Mouse (Mus musculus) frontal cortex, adult 2 months (tissue): ENCODE data around the gene Mcoln2. TPM values are rescaled to one million over a fixed set of nuclear protein-coding genes. Genes with fewer than 3 reads are reported as not detected.
"Not testable (repeated sequence)": the region's sequence is repeated elsewhere in the genome, so short reads cannot be mapped to it uniquely, and the experiment has no call there.

Experiments
- DNase-seq, 2 experiments: peaks; one replicate each; pipeline ENCODE4 v3.0.0; 2022; ENCODE audit warnings: low spot score in 1 of 2; ENCODE audit errors: extremely low spot score in 1 of 2
- polyA plus RNA-seq: library from polyadenylated mRNA; depleted of rRNA; stranded (reverse); fragments of >200 nt; gene quantifications from 2 replicates; pipeline ENCODE4 v1.2.3, GENCODE M21; 2012

Mcoln2 gene
- polyA plus RNA-seq, 1 experiment = not detected

DNA sequence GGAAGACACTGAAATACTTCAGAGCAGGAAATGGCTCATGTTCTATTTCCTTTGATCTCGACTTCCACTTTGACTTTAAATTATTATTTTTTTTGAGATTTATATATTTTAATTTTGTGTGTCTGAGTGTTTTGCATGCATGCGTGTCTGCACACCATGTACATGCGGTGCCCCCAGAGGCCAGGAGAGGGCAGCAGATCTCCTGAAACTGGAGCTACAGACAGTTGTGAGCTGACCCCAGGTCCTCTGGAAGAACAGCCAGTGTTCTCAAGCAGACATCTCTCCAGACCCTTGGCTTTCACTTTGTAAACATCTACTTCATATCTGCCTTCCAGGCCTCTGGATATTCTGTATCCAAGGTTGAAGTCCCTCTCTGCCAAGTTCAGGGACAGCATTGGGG is 31.4 kb downstream of the Mcoln2 start:
- DNase-seq = peak in 1 of 2 experiments; percentile 53

- DNase-seq = peak; percentile 40 to 87
Measured at GRCm38 (mm10) chr3:146184992-146185657, 35.5 kb downstream of the Mcoln2 start.

DNA sequence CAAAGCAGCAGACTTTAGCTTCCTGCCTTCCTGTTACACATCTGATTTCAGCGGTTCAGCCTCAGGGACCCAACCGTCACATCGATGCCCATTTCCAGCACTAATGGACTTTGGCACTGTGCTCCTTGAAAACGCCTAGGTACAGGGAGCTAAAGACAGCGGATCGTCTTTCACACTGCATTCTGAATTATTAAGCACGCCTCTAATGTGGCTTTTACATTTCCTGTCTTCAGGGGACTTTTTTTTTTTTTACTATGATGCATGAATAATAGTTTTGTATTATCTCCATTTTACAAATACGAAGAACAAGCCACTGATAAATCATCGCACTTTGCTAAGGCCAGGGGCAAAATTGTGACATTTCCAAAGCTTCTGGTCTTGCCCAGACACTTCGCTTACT is 36.4 kb downstream of the Mcoln2 start:
- no peak for DNase-seq

- no peak for DNase-seq
Measured at GRCm38 (mm10) chr3:146189933-146190332, 40.3 kb downstream of the Mcoln2 start.

DNA sequence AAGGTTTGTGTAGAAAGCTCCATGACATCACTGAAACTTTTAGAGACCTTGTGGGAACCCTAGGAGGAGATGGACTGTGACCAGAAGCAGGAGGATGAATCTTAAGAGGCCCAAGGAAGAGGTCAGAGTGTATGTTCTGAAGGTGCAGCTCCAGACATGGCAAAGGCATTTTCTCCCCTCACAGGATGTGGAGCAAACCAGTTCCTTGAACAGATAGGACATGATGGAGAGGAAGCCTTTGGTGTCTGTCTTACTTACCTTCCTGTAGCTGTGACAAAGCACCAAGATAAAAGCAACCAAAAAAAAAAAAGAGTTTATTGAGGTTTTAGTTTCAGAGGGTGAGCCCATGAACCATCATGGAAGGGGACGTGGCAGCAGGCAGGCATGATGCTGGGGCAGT is 42.9 kb downstream of the Mcoln2 start:
- DNase-seq = no peak

DNA sequence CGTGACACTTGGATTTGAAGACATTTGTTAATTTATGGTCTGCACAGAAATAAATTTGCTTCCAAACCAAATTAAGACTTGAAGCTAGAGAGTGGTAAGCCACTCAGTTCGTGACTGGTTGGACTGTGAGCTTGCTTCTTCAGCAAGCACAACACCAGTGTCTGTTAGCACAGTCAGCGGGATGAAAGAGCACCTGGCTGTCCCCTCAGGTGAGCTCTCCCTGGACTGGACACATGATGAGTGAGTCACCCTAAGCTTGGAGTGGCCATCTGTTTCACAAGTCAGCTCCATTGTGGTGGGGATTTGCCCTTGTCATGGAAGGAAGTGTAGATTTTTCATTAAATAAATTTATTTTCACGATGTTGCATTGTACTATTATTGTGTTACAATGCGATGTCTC is 45.5 kb downstream of the Mcoln2 start:
- no peak for DNase-seq

DNA sequence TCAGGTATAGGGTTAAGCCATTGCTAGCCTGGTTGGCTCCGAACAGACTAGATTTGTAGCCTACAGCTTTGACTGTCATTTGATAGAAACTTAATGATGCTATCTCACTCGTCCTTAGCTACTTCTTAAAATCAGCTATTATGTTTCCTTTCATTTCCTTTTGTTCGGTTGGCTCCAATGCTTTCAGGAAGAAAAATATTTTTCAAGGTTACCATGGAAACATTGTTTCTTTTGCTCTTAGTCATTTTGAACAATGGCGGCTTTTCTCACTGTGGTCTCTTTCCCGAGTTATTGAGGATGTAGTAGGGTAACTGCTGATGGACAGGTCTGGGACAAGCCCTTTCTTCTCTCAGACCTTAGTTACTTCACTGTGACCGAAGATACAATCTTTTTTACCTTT is 46.7 kb downstream of the Mcoln2 start:
- no peak for DNase-seq

DNA sequence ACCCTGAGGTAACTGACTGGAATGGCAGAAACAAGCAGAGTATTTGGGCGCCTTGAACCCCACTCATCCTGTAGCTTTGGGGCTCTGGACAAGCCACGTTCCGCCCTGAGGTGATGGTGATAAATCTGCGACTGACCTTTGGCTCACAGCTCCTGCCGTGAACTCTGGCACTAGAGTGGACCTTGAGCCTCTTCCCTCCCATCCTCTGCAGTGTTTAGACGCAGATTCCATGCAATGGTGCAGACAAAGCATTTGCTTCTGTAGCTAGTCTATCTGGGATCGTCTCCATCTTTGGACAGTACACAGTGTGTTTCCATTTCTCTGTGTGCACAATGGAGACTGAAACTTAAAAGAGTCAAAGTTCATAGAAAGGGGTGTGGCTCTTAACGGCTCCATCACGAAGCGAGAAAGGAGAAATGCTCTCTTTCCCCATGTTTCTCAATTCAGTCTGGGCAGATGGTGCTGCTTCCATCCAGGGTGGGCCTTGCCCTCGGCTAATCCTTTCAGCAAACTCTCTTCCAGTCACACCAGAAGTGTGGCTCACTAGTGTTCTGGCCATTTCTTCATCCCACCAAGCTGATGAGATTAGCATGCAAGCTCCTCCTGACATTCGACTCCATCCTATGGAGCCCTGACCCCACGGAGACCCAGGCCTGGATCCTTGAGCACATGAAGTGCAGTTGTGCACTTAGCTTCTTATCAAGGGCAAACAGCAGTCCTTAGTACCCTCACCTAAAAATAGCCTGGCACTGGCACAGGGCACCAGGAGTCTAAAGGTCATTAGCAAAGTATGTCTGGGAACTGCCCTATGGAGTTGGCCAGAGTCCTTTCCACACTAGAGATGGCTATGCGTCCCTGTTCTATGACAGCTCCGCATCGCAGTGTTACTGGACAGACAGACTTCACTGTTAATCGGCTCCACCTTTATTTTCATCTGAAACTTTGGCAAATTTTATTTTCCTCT is 47.4 kb downstream of the Mcoln2 start:
- no peak for DNase-seq

DNA sequence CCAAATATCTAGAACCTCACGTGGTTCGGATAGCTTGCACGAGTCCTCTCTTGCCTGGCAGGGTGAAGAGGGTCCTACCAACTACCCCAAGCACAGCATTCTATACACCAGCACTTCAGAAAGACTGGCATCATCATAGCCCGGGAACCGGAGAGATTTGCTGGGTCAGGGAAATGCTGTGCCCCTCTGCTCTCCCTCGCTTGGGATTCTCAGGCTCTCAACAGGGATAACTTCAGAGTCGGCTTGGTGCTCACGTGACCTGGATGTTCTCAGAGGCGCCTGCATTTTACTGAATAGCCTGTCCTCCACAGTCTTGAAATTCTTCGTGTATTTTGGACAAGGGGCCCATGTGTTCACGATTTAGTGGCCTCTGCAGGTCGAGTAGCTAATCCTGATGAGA is 48.2 kb downstream of the Mcoln2 start:
- DNase-seq = no peak

DNA sequence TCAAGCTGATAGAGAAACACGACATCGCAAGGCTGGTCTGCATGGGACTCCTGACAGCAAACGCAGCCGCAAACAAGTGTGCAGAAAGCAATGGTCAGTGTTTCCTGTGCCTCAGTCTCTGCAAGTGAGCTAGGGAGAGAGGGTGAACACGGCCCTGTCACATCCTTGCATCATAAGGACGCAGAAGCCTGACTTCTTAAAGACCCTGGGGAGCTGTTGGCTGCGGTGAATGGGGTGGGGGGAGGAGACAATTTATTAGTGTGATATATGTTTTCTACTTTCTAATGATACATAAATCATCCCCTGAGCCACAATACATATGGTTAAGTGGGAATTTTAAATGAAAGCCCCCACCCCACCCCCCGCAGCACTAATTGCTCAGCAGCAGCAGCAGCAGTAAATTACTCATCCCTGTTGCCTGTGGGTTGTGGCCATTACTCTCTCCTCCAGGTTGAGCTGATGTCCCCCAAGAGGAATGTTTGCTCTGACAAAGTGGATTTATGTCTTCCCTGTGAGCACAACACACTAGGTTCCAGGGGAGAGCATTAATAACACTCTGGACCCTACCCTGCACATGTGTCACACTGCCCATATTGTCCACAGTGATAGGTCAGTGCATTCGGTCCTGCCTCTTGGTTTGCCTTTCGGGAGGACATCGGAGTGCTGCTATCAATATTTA is 49.3 kb downstream of the Mcoln2 start:
- DNase-seq = no peak

DNA sequence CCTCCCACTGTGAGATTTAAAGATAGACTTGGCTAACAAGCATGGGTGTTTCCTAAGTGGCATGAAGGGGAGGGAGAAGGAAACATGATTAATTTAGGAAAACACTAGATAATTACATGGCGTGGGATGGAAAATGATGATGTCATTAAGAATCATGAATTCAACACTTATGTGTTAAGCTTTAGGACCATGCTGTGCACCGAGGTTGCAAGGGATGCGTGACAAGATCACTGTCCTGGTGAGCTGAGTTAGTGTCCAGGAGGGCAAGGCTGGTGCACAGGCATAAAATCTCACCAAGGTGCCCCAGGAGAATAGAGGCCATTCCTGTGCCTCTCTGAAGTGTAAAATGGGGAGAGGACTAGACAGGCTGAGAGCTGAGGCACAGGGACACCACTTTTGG is 49.9 kb downstream of the Mcoln2 start:
- no peak for DNase-seq

DNA sequence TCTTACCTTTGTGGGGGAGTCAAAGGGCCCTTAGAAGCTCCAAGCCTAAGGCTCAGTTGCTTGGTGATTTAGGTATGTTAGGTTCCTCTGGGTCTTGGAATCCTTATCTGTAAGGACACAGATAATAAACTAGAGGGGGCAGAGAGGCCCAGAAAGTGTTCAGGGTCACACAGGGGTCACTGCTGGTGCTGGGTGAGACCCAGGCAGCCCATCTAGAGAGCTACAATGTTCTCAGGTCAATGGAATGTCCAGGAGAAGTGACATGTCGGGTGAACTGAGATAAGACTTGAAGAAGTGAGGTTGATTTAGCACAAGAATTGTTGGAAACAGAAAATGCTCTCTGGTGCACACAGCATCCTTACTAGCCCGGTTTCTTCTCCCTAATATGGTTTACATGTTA is 54.7 kb downstream of the Mcoln2 start:
- no peak for DNase-seq

GRCm38 (mm10) chr3:146205305-146205704 is 55.7 kb downstream of the Mcoln2 start:
- DNase-seq = no peak

DNA sequence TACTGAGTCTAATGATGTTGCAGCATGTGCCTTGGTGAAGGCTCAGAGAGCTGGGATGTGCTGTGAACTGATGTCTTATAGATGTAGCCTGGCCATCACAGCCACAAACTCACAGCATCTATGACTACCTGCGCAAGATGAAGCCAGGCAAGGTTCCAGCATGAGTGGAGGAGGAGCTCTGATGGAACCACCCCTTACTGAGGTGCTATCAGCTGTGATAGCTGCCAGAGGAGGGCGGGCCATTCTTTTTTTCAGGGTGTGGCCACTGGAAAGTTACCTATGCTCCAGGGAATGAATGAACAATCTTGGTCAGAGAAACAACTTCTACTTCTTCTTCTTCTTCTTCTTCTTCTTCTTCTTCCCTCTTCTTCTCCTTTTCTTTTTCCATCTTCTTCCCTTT is 57.0 kb downstream of the Mcoln2 start:
- no peak for DNase-seq

DNA sequence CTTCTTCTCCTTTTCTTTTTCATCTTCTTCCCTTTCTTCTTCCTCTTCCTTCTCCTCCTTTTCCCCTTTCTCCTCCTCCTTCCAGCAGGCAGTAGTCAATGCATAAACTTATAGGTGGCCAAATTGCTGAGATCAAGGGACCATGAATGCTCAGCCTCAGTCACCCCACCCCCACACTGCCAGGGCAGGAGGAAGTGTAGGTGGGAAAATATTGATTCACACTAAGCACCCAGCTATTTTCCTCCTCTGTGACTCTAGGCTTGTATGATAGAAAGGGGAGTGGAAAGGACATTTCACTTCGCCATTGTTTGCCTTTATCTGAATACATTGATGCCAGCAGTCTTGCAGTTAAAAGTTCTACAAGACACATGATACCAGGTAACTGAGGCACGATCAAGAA is 57.8 kb downstream of the Mcoln2 start:
- DNase-seq = no peak

DNA sequence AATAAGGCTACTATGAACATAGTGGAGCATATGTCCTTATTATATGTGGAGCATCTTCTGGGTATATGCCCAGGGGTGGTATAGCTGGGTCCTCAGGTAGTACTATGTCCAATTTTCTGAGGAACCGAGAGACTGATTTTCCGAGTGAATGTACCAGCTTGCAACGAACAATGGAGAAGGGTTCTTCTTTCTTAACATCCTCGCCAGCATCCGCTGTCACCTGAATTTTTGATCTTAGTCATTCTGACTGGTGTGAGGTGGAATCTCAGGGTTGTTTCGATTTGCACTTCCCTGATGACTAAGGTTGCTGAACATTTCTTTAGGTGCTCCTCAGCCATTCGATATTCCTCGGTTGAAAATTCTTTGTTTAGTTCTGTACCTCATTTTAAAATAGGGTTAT is 60.1 kb downstream of the Mcoln2 start:
- DNase-seq = not testable (repeated sequence)

DNA sequence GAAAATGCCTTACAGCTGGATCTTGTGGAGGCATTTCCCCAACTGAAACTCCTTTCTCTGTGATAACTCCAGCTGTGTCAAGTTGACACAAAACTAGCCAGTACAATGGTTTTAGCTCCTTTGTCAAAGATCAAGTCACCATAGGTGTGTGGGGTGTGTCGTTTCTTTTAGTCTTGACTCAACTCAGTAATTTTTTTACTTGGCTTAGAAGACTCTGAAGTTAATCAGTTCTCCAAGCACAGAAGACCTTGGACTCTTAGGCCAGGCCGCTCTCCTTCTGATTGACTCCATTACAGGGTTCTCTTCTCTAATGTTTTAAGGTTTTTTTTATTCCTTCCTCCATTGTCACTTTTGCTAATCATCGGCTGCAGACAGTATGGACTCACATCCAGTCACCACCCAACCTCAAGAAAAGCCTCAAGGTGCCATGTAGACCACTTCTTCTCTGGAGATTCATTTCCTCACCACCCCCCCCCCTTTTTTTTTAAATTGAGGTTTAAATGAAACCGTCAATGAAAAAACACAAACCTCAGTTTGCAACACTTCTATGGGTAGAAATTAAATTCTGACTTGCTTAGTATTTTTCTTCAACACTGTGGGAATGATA is 61.6 kb downstream of the Mcoln2 start:
- DNase-seq = no peak

DNA sequence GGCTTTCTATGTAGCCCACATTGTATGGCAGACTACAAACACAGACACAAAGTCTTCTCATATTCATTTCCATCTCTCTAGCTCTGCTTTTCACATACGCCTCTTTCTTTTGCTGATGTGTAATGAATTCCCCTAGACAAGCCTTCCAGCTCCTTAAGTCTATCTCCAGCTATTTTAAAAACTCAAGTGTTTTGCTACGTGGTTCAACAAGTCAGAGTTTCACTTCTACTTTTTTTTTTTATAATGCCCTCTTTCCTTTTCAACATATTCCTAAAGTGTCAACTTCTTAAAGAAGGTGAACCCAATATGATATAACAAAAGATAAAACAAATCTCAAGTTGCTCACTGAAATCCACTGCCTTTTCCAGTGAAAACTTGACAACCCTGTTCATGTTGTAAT is 62.3 kb downstream of the Mcoln2 start:
- DNase-seq = no peak

DNA sequence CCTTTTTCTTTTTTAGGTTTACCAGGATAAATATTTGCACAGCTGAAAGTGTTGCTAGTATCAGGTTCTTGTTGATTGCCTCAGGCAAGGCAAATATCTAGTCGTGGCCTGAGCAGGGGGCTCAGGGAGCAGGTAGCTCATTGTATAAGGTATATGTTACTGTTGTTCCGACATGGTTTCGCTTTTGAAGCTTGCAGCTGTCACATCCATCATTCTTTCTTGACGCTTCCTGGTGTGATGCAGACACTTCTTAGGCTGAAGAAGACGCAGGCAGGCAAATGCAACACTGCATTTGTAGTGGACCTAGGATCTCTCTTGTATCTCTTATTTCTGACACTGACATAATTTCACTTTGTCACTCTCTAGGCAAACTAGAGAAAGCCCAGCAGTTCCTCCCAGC is 63.7 kb downstream of the Mcoln2 start:
- no peak for DNase-seq

- DNase-seq = no peak
Measured at GRCm38 (mm10) chr3:146216561-146216960, 66.9 kb downstream of the Mcoln2 start.
